Mouse (Mus musculus): ENCODE measurements around the gene Sptbn1.

Gene Sptbn1

DNA sequence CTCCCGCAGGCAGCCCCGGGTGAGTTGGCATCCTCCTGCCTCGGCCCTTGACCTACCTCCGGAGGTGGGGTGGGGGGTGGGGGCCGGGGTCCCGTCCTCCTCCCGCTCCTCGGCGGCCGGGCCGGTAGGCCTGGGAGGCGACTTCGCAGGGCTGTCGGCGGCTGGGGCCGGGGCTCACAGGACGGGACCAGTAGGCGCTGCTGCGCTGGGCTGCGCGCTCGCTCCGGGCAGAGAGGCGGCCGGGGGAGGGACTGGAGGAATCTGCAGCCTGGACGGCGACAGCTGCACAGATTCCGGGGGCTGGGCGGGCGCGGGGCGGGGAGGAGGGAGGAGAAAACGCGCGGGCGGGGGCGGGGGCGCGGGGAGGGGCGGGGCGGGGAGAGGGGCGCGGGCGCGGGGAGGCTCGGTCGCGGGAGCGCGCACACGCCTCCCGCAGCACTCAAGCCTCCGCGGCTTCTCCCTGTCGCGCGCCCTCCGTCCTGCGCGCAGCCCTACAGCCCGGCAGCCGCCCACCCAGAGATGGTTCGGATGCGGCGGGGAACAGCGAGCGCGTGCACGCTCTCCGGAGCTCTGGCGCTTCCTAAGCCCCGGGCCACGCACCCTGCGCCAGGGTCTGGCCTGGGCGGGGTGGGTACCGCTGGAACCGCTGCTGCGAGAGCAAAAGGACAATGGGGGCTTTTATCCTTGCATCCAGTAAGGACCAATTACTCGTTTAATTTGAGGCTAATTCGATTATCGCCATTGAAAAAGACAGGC is at the start of gene Sptbn1:
Gene Sptbn1, minus strand, starts transcription at position 284 of the 756 bp plus-strand sequence.
- peak; percentile 86 for DNase-seq

- DNase-seq = no peak
Observed at GRCm38 (mm10) chr11:30294279-30294678, 26.3 kb upstream of the Sptbn1 start.

GRCm38 (mm10) chr11:30292221-30293160 is 24.5 kb upstream of the Sptbn1 start:
- no peak for DNase-seq

DNA sequence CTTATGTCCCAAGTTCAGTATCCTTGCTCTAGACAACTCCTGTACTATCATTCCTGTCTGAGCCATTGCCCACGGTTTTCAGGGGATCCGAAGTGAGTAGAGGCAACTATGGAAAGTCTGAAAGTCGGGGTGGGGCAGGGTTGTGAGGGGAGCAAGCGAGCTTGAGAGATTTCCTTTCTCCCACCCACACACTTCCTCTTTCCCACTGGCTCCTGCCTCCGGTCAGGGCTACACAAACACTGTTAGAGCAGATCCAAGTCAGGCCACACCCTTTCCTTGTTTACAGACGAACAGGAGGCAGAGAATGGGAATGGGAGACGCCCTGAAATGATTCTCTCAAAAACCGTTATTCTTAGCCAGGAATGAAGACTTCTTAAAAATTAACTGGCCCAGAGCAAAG is 23.2 kb upstream of the Sptbn1 start:
- DNase-seq = peak; percentile 71

DNA sequence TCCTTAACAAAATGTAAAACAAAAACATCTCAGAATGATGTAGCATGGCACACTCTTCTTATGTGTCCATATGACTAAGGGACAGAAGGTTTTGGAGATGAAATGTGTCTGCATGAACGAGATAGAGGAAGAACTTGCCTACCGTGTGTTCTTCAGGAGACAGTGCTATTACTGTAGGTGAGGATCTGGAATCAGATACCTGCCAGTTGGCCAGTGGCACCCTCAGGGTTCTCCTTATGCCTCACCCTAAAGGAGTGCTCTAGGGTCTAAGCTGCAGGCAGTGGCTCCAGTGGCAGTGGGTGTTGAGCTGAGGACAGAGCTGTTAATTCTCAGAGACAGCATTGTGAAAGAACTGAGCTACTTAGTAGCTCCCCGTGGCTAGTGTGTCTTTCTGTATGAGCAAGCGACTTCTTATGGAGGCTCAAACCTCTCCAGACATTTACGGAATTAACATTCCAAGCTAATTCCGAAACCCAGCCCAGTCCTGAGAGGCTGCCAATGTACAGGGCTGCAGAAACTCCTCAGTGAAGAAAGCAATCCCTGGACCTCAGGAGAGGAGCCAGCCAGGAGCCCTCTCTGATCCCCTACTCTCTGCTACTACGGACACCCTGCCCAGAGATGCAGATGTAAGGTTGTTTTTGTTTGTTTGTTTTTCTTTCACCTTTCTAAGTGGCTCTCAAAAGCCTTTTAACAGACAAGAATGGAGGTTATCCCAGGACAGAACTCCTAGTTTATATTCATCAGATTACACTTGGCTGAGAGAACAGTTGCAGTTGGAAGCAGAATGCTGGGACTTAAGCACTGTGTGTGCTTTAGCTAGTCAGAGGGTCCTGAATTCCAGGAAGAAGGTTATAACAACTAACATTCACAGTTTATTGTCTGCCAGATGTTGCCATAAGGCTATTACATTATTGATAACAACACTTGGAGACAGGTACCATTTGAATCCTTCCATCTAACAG is 21.8 kb upstream of the Sptbn1 start:
- DNase-seq = no peak

GRCm38 (mm10) chr11:30288075-30288474 is 20.1 kb upstream of the Sptbn1 start:
- no peak for DNase-seq

GRCm38 (mm10) chr11:30283710-30284109 is 15.7 kb upstream of the Sptbn1 start:
- peak; percentile 57 for DNase-seq

- DNase-seq = no peak
Observed at GRCm38 (mm10) chr11:30281096-30281495, 13.1 kb upstream of the Sptbn1 start.

DNA sequence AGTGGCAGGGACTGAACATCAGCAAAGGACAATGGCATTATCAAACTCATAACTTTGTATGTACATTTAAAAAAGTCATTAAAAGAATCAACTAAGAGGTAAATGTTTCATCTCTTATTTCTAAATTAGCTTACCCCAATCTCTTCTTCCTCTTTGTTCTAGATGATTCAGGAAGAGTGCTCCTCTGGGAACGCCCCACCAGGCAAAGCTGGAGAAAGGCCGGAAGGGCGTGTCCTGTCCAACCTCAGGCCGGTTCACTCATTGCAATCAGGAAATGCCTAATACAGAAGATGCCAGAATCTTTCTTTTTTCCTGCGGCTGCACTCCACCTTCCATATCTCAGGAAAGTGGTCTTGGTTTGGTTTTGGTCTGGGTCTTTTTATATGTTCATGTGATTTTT is 11.3 kb upstream of the Sptbn1 start:
- DNase-seq = peak; percentile 65

DNA sequence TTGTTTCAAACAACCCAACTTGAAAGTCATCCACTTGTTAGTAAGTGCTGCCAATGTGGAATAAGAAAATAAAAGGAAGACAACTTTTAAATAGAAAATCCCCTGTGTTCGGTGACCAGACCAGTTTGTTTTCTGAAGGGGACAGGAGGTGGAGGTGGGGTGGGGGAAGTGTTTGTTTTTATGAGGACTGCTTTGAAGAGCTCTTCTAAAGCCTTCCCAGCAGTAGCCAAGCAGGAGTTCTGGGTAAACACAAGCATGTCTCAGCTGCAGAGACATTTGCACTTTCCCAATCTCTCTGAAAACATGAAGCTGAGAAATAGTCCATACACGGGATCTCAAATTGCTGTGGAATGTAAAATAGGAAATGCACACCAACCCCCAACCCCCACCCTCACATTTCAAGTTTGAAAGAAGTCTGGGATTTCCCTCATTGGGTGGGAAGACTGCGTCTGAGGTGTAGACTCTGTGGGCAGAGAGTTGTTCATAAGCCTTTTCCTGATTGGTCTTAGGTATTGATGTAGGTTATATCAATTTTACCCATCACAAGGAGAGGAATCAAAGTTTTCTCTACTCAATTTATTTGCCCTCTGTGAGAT is 7.6 kb upstream of the Sptbn1 start:
- DNase-seq = no peak

DNA sequence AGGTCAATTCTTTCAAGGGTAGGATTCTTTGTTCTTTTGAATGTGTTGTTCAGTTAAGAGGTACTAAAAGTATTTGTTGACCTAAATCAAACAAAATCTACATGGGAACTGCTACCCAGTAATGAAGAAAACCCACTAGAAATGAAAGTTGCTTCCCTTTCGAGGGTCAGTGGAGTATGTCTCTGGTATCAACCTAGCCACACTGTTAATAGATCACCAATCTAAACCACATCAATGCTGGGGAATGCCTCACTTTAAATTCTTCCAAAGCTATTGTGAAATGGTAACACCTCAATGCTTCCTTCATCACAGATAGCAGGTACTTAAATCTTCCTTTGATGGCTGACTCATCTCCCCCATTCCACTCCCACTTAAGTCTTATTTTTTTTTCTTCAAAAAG is 1.5 kb upstream of the Sptbn1 start:
- DNase-seq = no peak

DNA sequence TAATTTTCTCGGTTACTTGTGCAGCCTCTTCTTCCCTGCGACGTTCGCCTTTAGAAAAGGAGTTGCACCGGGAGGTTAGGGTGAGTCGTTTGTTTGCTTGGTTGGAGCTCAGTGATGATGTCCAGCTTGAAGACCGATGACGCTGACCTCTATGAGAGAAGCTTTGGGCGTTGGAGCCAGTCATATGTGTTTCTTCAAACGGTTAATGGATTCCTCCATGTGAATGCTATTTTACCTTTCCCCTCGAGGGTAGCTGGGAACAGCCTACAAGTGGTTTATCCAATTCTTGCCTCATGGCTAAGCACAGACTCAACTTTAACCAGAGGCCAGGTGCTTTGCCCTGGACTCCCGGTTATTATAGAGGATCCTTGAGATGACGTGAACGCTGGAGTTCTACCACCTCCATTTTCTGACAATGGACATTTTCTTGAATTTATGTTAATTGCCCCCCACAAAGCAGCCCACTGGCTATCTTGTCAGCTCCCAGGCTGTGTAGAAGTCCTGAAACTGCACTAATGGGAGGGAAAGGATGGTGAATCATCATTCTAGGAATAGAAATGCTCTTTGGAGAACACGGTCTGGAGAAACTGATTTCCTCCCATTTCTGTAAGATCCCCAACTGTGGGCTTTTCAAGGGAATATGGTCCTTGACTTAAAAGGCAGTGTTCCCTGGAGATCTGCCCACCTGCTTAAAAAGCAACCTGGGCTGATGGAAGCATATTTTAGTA is 837 bp upstream of the Sptbn1 start:
- peak; percentile 61 for DNase-seq

- peak; percentile 57 for DNase-seq
Observed at GRCm38 (mm10) chr11:30267036-30267891, 711 bp downstream of the Sptbn1 start.

DNA sequence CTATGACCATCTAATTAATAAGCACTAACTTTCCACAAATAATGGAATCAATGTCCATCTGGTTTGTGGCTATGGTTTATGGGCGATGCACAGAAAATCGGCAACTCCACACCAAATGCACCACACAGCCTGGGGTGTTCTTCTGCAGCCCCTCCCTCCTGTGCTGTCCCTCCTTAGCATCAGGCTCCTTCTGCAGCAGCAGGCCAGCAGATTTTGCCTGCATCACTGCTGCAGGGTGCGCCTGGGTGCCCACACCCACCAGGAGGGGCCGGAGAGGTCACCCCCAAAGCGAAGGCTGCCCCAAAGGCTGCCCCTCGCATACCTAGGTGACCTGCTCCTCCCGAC is 1.3 kb downstream of the Sptbn1 start:
- DNase-seq = no peak

DNA sequence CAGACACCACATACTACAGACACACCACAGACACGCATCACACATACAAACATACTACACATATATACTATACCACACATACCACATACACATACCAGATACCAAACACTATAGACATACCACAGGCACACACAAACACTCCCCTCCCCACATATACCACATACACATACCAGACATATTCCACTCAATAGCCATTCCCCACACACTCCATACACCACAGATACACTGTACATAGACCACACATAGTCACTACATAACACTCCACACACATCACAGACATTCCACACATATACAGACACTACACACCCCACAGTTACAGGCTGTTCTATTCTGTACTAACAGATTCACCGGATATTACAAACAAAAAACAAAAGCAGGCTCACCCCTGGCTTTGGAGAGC is 2.3 kb downstream of the Sptbn1 start:
- DNase-seq = no peak

DNA sequence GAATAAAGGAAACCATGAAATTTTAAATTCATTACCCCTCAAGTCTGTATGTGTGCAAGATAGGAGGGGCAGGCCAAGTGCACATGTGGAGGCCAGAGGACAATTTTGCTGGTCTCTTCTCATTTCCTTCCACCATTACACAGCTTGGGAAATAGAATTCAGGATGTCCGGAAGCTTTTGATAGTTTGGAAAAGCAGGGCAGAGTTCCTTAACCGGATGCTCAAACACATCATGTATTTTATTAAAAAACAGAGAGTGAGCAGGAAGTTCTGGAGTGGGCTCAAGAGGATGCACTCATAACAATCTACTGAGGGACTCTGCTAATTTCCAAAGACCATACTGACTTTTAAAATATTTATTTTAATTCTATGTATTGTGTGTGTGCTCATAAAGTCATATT is 4.3 kb downstream of the Sptbn1 start:
- no peak for DNase-seq

- no peak for DNase-seq
Observed at GRCm38 (mm10) chr11:30258739-30259350, 9.1 kb downstream of the Sptbn1 start.

DNA sequence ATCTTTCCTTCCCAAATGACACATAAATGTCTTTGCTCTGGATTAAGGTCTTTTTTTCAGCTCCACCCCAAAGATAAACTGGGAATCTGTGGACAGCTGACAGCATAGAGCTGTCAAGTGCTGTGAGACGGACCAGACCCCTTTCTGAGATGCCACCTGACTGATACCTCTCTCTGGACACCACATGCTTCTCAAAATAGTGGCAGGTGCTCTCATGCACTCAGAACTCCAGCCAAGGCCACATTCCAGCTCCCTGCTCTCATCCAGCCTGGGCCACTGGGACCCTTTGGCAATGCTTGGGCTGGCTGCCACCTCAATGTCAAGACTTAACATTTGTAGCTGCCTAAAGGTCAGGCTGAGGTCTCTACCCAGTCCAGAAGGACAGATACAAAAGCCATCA is 10.2 kb downstream of the Sptbn1 start:
- peak; percentile 53 for DNase-seq

DNA sequence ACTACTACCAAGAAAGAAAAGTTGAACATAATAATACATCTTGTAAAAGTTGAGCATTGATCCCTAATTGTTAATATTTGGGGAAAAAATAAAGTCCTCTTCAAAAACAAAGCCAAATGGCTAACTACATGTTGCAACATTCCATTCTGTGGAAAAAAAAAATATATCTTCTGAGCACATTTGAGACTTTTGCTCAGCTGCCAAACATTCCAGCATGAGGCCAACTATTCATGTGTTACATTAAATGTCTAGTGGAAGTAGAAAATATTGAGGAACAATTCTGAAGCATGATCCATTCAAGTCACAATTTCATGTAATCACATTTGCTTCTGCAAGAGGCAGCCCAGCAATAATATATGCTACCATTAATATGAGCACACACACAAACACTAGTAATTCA is 10.9 kb downstream of the Sptbn1 start:
- DNase-seq = no peak

DNA sequence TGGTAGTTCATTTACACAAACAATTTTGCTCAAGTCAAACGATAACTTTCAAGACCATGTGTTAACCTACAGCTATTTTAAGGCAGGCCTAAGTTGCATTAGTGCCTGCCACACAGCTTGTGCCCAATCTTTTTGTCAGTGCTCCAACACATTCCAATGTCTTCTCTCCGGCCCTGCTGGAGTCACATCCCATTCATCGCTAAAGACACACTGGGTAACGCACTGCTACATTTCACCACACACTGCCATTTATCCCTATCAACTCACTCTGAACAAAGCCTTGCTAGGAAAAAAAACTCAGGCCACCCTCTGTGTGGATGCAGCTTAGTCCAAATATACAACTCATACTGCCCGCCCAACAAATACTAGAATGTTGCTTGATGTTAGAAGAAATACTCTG is 11.5 kb downstream of the Sptbn1 start:
- DNase-seq = no peak
